Mouse (Mus musculus): ENCODE results near the gene Gm10974.

The Gm10974 gene

GRCm38 (mm10) chr7:66427437-66428161 lies 61.9 kb downstream of the Gm10974 start, which contains the start of gene Aldh1a3:
Gene Aldh1a3 (minus strand): TSS chr7:66427517.
- POLR2A ChIA-PET: interaction anchor here in 2 of 4 experiments (0.6 to 2.0 kb wide), 15 partner anchors 11 to 1218 kb away, joined by 3 to 9 read pairs (median 5); partner anchors contain the start of genes Asb7 (in 1 of the 2), Lins1 (in 1 of the 2), Lrrc28 (in 1 of the 2) and Lrrk1 (in 1 of the 2)
- CTCF ChIA-PET: interaction anchor here in 3 of 4 experiments (0.7 to 1.5 kb wide), 10 partner anchors 9 to 1245 kb away, joined by 3 to 5 read pairs (median 4); partner anchors contain the start of genes Asb7 (in 1 of the 3) and Lins1 (in 1 of the 3)

- ChIA-PET POLR2A (interaction anchor here in 2 of 4 experiments (1.0 to 2.2 kb wide), 5 partner anchors 11 to 56 kb away, joined by 3 to 8 read pairs (median 5); no protein-coding TSS in a partner anchor), CTCF (interaction anchor here (0.6 to 4.3 kb wide), 23 partner anchors 11 to 980 kb away, joined by 3 to 45 read pairs (median 3); no protein-coding TSS in a partner anchor)
Observed at GRCm38 (mm10) chr7:66434453-66434935, 68.8 kb downstream of the Gm10974 start.
